Mouse (Mus musculus) kidney, adult 2 months (tissue): ENCODE results near the gene Dctn1. TPM values are rescaled to one million over a fixed set of nuclear protein-coding genes. Genes with fewer than 3 reads are reported as not detected.
"Not testable (repeated sequence)": the region's sequence is repeated elsewhere in the genome, so short reads cannot be mapped to it uniquely, and the experiment has no call there.

Source experiments
- DNase-seq: peaks from one replicate; pipeline ENCODE4 v3.0.0; 2021
- H3K27ac ChIP-seq: fragments of 200-500 bp; 2 replicates; pipeline ENCODE4 v1.5.1; 2012; ENCODE audit warnings: low read depth, low read length, control low read depth, inconsistent platforms; ENCODE audit not compliant: insufficient read depth
- H3K27me3 ChIP-seq: fragments of 200-500 bp; replicated peaks from 2 replicates; pipeline ENCODE4 v1.6.1; 2012; ENCODE audit warnings: mild to moderate bottlenecking, moderate library complexity, low read length, inconsistent platforms; ENCODE audit not compliant: control insufficient read depth, insufficient read depth
- H3K36me3 ChIP-seq: fragments of 200-500 bp; 2 replicates; pipeline ENCODE4 v1.6.1; 2012; ENCODE audit warnings: mild to moderate bottlenecking, moderate library complexity, low read length, inconsistent platforms; ENCODE audit not compliant: control insufficient read depth, insufficient read depth
- H3K4me1 ChIP-seq: fragments of 200-500 bp; 2 replicates; pipeline ENCODE4 v1.6.1; 2011; ENCODE audit warnings: low read length; ENCODE audit not compliant: control insufficient read depth, insufficient read depth
- H3K4me3 ChIP-seq: fragments of 200-500 bp; 2 replicates; pipeline ENCODE4 v1.5.1; 2011; ENCODE audit warnings: mild to moderate bottlenecking, low read depth, low read length, control low read depth; ENCODE audit not compliant: insufficient read depth
- CTCF ChIP-seq: fragments of 200-500 bp; conservative IDR thresholded peaks from 2 replicates; pipeline ENCODE4 v1.5.1; 2011; ENCODE audit warnings: low read depth, mild to moderate bottlenecking, control low read depth, low read length, moderate library complexity, mixed read lengths; ENCODE audit not compliant: insufficient read depth, insufficient read length
- POLR2A ChIP-seq: fragments of 200-500 bp; IDR thresholded peaks from one replicate; pipeline ENCODE4 v1.6.1; 2011; ENCODE audit warnings: low read depth, low read length, control low read depth
- WGBS: fragments of 180-500 bp; shearing (Covaris S2); methylation state at CpG from one replicate; pipeline ENCODE4 v1.1.7; 2018; 5-methylcytosine and 5-hydroxymethylcytosine counted together
- polyA plus RNA-seq: library from polyadenylated mRNA; depleted of rRNA; stranded (reverse); fragments of >200 nt; gene quantifications from 2 replicates; pipeline ENCODE4 v1.2.3, GENCODE M21; 2012

The Dctn1 gene
- polyA plus RNA-seq, 1 experiment = 93.1 TPM

DNA sequence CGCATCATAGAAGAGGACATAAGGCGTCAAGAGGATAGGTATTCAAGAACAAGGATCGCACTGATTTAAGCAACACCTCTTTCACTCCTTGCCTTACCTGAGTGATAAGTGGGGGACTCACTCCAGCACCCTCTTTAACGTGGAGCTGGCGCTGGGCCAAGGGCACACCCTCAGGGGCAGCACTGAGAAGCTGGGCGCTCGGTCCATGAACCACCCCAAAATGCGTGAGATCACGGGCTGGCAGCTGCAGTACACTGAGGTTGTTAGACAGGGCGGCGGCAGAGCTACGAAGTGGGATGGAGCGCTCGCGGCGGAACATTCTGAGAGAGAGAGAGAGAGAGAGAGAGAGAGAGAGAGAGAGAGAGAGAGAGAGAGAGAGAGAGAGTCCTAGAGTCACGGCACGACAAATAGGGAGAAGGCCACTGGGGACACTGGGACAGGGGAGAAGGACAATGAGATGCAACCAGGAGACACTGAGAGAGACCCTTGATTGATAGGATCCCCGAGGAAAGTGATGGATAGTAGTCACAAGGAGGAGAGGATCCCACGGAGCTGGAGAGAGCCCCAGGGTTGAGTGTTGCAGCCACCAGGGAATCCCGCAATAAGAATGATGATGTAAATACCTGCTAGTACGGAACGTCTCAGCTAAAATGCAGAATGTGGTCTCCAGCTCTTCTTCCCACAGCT lies 10.0 kb upstream of the Dctn1 start:
- H3K4me3 ChIP-seq = peak overlapping the region; percentile 68
- no peaks in the 10 kb centered on the region for H3K4me1 ChIP-seq
- no peak for TF ChIP-seq POLR2A
- no peak for TF ChIP-seq CTCF
- WGBS = 13% methylated on average over 23 of the region's 23 CpGs
- H3K27ac ChIP-seq = no peak overlapping the region
- DNase-seq = no peak
- no peaks in the 10 kb centered on the region for H3K27me3 ChIP-seq
- no peaks in the 10 kb centered on the region for H3K36me3 ChIP-seq

DNA sequence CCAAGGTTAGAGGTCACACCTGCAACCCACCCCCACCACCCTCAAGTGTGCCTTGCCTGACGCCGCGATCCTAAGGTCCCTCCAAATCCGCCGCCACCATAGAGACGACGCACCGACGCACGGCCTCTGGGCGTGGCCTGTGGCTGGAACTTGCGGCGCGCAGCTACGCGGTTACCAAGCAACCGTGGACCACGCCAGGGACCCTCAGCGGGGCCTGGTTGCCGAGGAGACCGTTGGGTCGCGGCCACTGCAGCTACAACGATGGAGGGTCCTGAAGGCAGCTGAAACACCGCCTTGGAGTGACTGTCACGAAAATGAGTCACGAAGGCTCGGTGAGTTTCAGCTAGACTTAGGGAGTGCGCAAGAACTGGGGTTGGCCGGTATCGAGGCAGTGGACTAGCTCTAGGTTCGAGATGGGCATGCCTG lies 9.4 kb upstream of the Dctn1 start, which contains the start of the genes Wdr54 and 1700003E16Rik:
TSS of gene Wdr54 (minus strand) at position 139 of the 426 bp plus-strand sequence.
TSS of gene 1700003E16Rik (plus strand) at position 146 of the 426 bp plus-strand sequence.
- peak; percentile 64 for DNase-seq
- Histone ChIP-seq H3K27me3 (no peaks in the 10 kb centered on the region), H3K36me3 (no peaks in the 10 kb centered on the region), H3K4me3 (peak within 1 kb of the TSS; percentile 68), H3K4me1 (no peaks in the 10 kb centered on the region), H3K27ac (no peak within 1 kb of the TSS)
- WGBS = 2% methylated on average over 32 of the region's 32 CpGs
- TF ChIP-seq POLR2A (no peak), CTCF (no peak)

DNA sequence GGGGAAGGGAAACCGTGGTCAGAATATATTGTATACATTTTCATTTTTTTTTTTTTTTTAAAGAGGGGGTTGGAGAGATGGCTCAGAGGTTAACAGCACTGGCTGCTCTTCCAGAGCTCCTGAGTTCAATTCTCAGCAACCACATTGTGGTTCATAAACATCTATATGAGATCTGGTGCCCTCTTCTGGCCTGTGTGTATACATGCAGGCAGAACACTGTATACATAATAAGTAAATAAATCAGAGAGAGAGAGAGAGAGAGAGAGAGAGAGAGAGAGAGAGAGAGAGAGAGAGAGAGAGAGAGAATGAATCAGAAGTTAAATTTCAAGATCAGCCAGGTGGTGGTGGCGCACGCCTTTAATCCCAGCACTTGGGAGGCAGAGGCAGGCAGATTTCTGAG lies 6.3 kb upstream of the Dctn1 start:
- H3K36me3 ChIP-seq, H3K4me1 ChIP-seq, H3K27ac ChIP-seq, H3K27me3 ChIP-seq, H3K4me3 ChIP-seq: not testable (repeated sequence)
- peak; percentile 33 for DNase-seq
- TF ChIP-seq CTCF = 0 out of 2 replicates have a peak, but pooled peaks have one; percentile 3
- 20% methylated on average over 3 of the region's 3 CpGs for WGBS

DNA sequence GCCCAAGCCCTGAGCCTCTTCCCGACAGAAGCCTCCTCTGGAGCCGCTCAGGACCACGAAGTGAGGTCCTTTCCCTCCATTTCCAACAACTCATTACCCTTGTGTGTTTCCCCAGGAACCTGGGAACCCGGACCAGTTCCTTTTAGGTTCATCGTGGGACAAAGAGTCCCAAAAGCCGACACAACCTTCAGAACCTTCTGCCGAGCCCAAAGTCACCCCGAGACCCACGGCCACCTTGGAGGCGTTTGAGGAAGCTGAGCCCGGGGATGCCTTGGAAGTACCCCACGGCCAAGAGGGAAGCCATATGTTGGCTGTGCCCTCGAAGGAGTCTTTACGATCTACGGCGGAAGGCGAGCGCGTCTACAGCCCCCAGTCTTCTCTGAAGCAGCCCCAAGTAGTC lies 4.3 kb upstream of the Dctn1 start:
- TF ChIP-seq CTCF (no peak), POLR2A (no peak)
- DNase-seq = no peak
- no peak overlapping the region for H3K27ac ChIP-seq
- H3K4me1 ChIP-seq = peaks cover 4% of the 10 kb centered on the region; the same call in 1 of the 2 replicates
- H3K27me3 ChIP-seq = no peaks in the 10 kb centered on the region
- H3K4me3 ChIP-seq = peak overlapping the region; percentile 52; the same call in 1 of the 2 replicates
- no peaks in the 10 kb centered on the region for H3K36me3 ChIP-seq
- WGBS = 34% methylated on average over 19 of the region's 19 CpGs

DNA sequence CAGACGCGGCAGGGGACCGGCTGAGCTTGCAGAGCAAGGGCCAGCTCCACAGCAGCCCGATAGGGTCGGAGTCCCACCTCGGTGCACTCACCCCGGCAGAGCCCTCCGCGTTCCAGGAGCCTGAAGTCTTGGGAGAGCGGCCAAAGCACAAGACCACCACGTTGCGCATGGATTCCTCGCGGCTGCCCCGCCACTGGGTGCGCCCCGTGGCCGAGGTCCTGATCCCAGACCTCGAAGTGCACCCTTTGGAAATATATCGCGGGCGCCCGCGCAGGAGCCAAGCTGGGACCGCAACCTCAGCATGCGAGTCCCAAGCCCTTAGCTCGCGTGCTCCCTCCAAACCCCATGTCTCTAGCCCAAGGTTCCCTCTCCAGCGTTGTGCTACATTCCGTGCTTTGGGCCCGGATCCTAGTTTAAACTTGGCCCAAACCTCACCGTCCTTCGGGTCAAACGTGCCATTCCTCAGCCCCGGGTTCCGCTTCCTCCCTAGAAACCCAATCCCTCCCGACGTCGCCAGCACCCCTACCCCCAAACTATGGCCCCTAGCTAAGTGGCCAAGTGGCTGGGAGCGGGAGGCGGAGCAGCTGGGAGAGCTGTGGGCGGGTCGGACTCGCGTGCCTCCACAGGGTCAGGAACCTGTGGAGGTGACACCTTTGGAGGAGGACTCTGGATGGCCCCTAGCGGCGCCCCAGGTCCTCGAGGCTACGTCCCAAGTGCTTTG lies 3.6 kb upstream of the Dctn1 start:
- Histone ChIP-seq H3K27me3 (no peaks in the 10 kb centered on the region), H3K4me3 (peak overlapping the region; percentile 52), H3K27ac (no peak overlapping the region), H3K4me1 (peaks cover 4% of the 10 kb centered on the region; the same call in 1 of the 2 replicates), H3K36me3 (no peaks in the 10 kb centered on the region)
- WGBS = 2% methylated on average over 49 of the region's 49 CpGs
- TF ChIP-seq CTCF (no peak), POLR2A (no peak)
- peak; percentile 84 for DNase-seq

DNA sequence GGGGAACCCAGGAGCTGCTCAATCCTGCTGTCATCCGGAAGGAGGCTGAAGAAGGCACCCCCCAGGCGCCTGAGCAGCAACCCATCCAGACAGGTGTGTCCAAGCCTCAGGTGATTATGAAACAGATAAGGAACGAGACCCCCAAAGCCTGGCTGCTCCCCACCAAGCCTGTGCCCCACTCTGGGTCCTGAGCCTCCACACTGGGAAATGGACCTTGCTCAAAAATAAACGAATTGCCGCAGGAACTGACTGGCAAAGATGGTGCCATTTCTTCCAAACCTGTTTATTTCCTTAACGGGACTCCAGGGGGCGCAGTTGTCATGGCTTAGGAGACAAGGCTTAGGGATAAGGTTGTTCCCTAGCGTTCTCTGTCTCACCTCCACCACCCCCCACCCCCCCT lies 3.0 kb upstream of the Dctn1 start:
- 0% methylated on average over 8 of the region's 8 CpGs for WGBS
- no peak overlapping the region for H3K27ac ChIP-seq
- peaks cover 7% of the 10 kb centered on the region; the same call in 1 of the 2 replicates for H3K4me1 ChIP-seq
- no peaks in the 10 kb centered on the region for H3K36me3 ChIP-seq
- DNase-seq = peak; percentile 82
- TF ChIP-seq CTCF (peak; percentile 83), POLR2A (no peak)
- peak overlapping the region; percentile 52 for H3K4me3 ChIP-seq
- no peaks in the 10 kb centered on the region for H3K27me3 ChIP-seq

DNA sequence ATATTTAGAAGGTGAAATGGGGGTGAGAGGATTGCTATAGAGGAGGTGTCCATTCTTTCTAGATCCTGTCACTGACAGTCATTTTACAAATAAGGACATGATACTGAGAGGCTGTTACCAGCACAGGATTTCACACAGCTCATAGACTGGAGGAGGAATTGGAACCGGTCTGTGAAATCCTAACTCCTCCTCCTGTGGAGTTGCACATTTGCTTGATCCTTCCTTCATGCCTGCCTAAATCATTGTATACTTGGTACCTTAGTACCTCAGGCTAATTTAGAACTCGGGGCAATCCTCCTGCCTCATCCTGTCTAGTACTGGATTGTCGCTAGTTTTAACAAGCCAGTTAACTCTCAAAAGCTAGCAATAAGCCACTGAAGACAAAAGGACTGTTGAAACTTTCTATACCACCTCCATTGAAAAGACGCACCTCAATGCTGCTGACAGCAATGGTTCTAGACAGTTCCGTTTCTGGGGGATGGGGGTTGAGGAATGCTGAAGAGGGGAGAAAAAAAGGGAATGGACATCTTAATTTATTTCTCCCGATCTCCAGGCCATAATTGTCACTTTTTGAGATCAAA lies 604 bp upstream of the Dctn1 start:
- TF ChIP-seq POLR2A = no peak
- TF ChIP-seq CTCF = no peak
- H3K36me3 ChIP-seq = no peaks in the 10 kb centered on the region
- peak overlapping the region; percentile 73 for H3K27ac ChIP-seq
- H3K4me3 ChIP-seq = peak overlapping the region; percentile 51
- no peak for DNase-seq
- H3K4me1 ChIP-seq = peaks cover 16% of the 10 kb centered on the region; the same call in 1 of the 2 replicates
- WGBS = under 1% methylated on average over 6 of the region's 6 CpGs
- H3K27me3 ChIP-seq = no peaks in the 10 kb centered on the region
